Mouse (Mus musculus) CD4-positive helper T cell, adult 2 months (primary cell): ENCODE measurements around the gene Hoxb9.

Experiments used
- DNase-seq: peaks from one replicate; pipeline ENCODE4 v3.0.0-alpha.2; 2012; ENCODE audit warnings: low read depth, missing footprints, low spot score

The Hoxb9 gene

GRCm38 (mm10) chr11:96270996-96271540, at the start of gene Hoxb9:
Gene Hoxb9 (plus strand): TSS chr11:96271457.
- no peak for DNase-seq

GRCm38 (mm10) chr11:96223813-96224212, 47.4 kb upstream of the Hoxb9 start:
- DNase-seq: no peak

- DNase-seq: no peak
These were observed 43.6 kb upstream of the Hoxb9 start for GRCm38 (mm10) chr11:96227676-96228075.

GRCm38 (mm10) chr11:96234906-96235305, 36.4 kb upstream of the Hoxb9 start:
- DNase-seq: peak; percentile 63

- DNase-seq: peak; percentile 25
These were observed 31.0 kb upstream of the Hoxb9 start for GRCm38 (mm10) chr11:96240211-96240610.

- DNase-seq: no peak
These were observed 20.4 kb upstream of the Hoxb9 start for GRCm38 (mm10) chr11:96250901-96251300.

- DNase-seq: no peak
These were observed 19.7 kb upstream of the Hoxb9 start for GRCm38 (mm10) chr11:96251480-96252031.

- no peak for DNase-seq
These were observed 18.6 kb upstream of the Hoxb9 start for GRCm38 (mm10) chr11:96252541-96253120.

- no peak for DNase-seq
These were observed 17.0 kb upstream of the Hoxb9 start for GRCm38 (mm10) chr11:96254221-96254620.

GRCm38 (mm10) chr11:96255111-96255995, 15.9 kb upstream of the Hoxb9 start:
- no peak for DNase-seq

GRCm38 (mm10) chr11:96255996-96256445, 15.2 kb upstream of the Hoxb9 start:
- DNase-seq: no peak

GRCm38 (mm10) chr11:96257141-96257540, 14.1 kb upstream of the Hoxb9 start:
- DNase-seq: no peak

GRCm38 (mm10) chr11:96259038-96259437, 12.2 kb upstream of the Hoxb9 start:
- DNase-seq: no peak

- no peak for DNase-seq
These were observed 11.7 kb upstream of the Hoxb9 start for GRCm38 (mm10) chr11:96259511-96259910.

- DNase-seq: no peak
These were observed 10.8 kb upstream of the Hoxb9 start for GRCm38 (mm10) chr11:96260310-96260970.

- DNase-seq: peak; percentile 42
These were observed 9.8 kb upstream of the Hoxb9 start for GRCm38 (mm10) chr11:96261323-96261890.

GRCm38 (mm10) chr11:96262262-96262830, 8.9 kb upstream of the Hoxb9 start:
- no peak for DNase-seq

GRCm38 (mm10) chr11:96263636-96264389, 7.4 kb upstream of the Hoxb9 start:
- no peak for DNase-seq

- no peak for DNase-seq
These were observed 6.8 kb upstream of the Hoxb9 start for GRCm38 (mm10) chr11:96264390-96265020.

- DNase-seq: no peak
These were observed 5.3 kb upstream of the Hoxb9 start for GRCm38 (mm10) chr11:96265954-96266353.
